Mouse (Mus musculus): ENCODE measurements around the gene Gnao1. TPM values are rescaled to one million over a fixed set of nuclear protein-coding genes. Genes with fewer than 3 reads are reported as not detected.

Gnao1 gene
- polyA plus RNA-seq, 1 experiment from 2014 or later, result not detected

DNA sequence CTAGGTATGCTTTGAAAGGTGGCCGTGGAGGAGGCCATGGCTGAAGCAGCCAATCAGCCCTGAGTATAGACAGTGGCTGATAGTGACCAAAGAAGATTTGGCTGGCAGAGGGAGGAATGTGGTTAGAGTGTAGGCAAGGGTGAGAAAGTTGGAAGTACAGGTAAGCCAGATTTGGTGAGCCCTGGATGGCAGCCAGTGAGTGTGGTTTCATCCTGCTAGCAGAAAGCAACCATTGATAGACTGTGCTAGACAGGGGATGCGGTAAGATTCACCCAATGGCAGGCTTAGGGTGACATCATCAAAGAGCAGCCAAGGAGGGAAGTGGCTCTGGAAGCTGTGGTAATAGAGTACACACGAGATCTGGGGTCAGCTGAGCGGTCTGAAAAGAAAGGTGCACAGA is 88.8 kb downstream of the Gnao1 start:
- 63% methylated on average over 4 of the region's 4 CpGs for WGBS (ENCODE audit: missing documents)

DNA sequence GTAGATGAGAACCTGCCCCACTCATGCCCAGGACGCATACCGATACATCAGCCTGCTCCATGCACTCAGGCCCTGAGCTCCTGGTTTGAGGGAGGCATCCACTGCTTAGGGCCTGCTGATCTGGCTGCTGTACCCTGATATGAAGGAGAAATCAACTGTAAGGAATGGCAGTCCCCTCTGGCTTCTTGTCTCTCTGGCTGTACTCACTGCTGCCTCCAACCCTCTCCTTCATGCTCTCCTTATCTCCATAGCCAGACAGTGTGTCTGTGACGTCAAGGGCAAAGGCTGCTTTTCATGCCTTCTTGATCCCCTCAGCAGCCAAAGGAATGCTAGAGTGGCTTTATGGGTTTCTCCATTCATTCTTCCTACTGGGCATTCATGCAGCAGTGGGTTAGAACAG is 92.3 kb downstream of the Gnao1 start:
- 92% methylated on average over 3 of the region's 3 CpGs for WGBS (ENCODE audit: missing documents)
- Histone ChIP-seq H3K4me3 (ENCODE audit: inconsistent target) (no peak overlapping the region), H3K79me2 (ENCODE audit: inconsistent target) (no peaks in the 10 kb centered on the region), H3K27ac (no peak overlapping the region), H3K36me3 (ENCODE audit: inconsistent target) (no peaks in the 10 kb centered on the region)

More for the DNA sequence above, 88.8 kb downstream of the Gnao1 start:
- Histone ChIP-seq H3K36me3 (ENCODE audit: inconsistent target) (no peaks in the 10 kb centered on the region), H3K79me2 (ENCODE audit: inconsistent target) (no peaks in the 10 kb centered on the region), H3K27ac (no peak overlapping the region), H3K4me3 (ENCODE audit: inconsistent target) (no peak overlapping the region)

DNA sequence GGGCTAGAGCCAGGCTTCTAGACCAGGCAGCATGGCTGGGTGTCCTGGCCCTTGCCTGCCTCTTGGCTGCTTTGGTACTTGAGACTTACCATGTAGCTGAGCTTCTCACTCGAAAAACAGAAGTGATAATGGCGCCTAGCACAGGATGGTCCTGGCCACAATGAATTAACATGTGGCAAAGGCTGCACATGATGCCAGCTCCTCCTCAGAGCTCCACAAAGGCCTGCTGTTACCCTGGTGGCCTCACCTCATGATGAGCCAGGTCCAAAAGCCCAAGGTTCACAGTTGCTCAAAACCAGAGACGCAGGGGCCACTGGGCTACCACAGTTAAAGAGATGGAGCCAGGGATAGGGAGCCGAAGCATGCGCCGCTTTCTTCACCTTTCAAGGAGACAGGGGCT is 97.2 kb downstream of the Gnao1 start:
- WGBS (ENCODE audit: missing documents), result 78% methylated on average over 6 of the region's 6 CpGs
- Histone ChIP-seq H3K27ac (no peak overlapping the region), H3K79me2 (ENCODE audit: inconsistent target) (no peaks in the 10 kb centered on the region), H3K4me3 (ENCODE audit: inconsistent target) (no peak overlapping the region), H3K36me3 (ENCODE audit: inconsistent target) (no peaks in the 10 kb centered on the region)

DNA sequence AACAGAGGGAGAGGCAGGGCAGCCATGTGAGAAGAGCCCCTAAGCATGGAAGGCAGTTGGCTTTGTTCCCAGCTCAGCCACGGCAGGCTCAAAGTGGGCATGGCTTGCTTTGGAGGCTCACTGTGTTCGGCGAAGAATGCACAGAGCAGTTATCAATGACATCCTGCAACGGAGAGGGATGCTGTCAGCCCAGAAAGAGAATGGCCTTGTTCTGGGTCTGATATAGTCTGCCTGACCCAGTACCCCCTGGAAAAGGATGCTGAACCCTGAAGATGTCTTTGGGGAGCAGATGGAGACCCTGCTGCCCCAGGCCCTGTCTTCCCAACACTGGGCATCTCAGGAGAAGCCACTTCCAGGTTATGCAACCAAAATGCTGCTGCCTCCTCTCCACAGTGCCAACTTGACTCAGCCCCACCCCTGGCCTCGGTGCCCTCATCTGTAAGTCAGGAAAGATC is 98.2 kb downstream of the Gnao1 start:
- no peak overlapping the region for H3K4me3 ChIP-seq (ENCODE audit: inconsistent target)
- H3K79me2 ChIP-seq (ENCODE audit: inconsistent target), result no peaks in the 10 kb centered on the region
- no peak overlapping the region for H3K27ac ChIP-seq
- WGBS (ENCODE audit: missing documents), result 65% methylated on average over 5 of the region's 5 CpGs
- no peaks in the 10 kb centered on the region for H3K36me3 ChIP-seq (ENCODE audit: inconsistent target)

DNA sequence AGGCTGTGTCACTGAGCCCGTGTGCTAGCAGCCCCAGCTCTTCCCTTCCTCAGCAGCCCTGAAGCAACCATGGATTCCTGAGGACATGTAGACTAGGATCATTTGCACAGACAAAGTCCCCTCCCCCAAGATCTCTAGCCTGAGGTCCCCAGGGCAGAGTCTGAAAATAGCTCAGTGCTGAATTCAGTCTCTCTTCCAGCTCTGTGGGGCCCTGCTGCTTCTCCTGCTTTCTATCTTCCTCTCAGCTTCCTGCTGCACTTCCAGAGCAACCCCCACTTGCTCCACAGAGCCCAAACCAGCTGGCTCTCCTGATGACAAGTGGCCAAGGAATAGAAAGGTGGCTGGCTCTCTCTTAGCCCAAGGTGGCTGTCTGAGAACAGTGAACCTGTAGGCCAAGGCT is 98.8 kb downstream of the Gnao1 start:
- Histone ChIP-seq H3K36me3 (ENCODE audit: inconsistent target) (no peaks in the 10 kb centered on the region), H3K79me2 (ENCODE audit: inconsistent target) (no peaks in the 10 kb centered on the region), H3K4me3 (ENCODE audit: inconsistent target) (no peak overlapping the region), H3K27ac (no peak overlapping the region)
- 45% methylated on average over 1 of the region's 1 CpGs for whole genome bisulfite sequencing (ENCODE audit: missing documents)

DNA sequence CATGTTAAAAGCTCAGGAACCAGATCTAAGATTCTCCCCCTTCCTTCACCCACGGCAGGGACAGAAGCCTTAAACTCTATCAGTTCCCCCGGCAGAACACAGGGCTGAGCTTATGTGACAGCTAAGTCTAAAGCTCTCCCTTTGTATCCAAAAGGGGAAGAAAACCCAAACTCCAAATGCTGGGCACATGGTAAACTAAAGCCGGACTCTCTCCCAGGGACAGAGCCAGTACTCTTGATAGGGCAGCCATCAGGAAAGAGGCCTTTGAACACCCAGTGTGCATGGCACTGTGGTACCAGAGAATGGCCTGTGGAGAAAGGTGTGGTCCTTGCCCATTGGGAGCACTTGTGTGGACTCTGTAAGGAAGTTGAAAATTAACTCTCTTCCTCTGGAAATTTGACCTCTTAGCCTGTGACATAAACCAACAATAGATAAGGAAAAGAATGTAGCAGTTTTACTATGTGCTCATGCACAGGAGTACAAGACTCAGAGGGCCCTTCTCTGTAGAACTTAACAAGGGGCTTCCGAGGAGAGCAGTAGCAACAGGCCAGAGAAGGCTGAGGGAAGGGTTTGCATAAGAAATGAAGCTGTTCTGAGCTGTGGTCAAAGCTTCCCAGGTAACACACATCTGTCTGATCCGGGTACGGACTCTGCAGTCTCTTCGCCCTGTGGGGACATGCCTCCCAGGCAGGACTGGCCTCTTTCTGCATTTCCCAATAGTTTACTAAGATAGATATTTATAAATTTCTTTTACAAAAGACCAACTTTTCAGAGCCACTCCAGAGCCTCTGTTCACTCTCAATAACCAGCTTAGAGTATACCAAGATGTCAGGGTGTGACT is 102.2 kb downstream of the Gnao1 start:
- Histone ChIP-seq H3K4me3 (ENCODE audit: inconsistent target) (no peak overlapping the region), H3K27ac (no peak overlapping the region), H3K36me3 (ENCODE audit: inconsistent target) (no peaks in the 10 kb centered on the region), H3K79me2 (ENCODE audit: inconsistent target) (no peaks in the 10 kb centered on the region)
- WGBS (ENCODE audit: missing documents), result 77% methylated on average over 7 of the region's 7 CpGs

DNA sequence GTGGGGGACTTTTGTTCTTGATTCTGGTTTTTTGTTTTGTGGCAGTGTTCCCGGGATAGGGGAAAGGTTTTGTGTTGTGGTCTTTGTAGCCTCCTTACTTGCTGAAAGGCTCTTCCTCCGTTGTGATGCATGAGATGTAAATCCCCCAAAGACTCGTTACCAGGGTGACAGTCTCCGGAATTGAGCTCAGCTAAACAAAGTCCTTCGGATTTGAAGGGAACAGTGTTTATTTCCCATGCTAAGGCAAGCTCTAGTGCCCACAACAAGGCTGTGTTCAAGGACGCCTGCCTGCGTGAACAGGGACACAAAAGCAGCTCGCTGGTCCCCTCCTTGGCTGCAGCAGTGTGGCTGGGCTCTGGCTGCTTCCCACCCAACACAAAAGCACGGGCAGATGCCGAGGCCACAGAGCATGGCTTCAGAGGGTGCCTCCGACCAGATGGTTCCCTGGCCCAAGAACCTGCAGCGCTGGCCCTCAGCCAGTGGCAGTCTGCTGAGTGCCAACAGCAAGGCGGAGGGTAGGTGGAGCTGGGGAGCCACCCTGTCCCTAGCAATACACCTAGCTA is 108.2 kb downstream of the Gnao1 start:
- Histone ChIP-seq H3K79me2 (ENCODE audit: inconsistent target) (no peaks in the 10 kb centered on the region), H3K4me3 (ENCODE audit: inconsistent target) (no peak overlapping the region), H3K36me3 (ENCODE audit: inconsistent target) (no peaks in the 10 kb centered on the region), H3K27ac (no peak overlapping the region)
- WGBS (ENCODE audit: missing documents), result 73% methylated on average over 13 of the region's 13 CpGs

DNA sequence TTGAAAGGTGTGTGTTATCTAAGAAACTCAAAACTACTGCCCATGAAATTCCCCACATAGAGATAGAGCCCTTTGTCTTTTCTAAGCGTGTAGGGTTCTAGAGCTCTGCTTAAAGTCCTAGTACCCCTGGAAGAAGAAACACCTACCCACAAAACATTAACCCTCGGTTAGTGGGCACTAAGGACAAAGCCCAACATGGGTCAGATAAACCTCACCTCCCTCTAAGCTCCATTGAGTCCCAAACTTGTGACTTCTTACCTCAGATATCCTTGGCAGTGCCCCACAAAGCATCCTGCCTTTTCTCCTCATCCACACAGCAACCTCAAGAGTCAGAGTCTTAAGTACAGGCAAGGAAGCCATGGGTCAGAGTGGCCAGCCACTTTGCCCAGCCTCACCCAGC is 108.8 kb downstream of the Gnao1 start:
- Histone ChIP-seq H3K36me3 (ENCODE audit: inconsistent target) (no peaks in the 10 kb centered on the region), H3K4me3 (ENCODE audit: inconsistent target) (no peak overlapping the region), H3K27ac (no peak overlapping the region), H3K79me2 (ENCODE audit: inconsistent target) (no peaks in the 10 kb centered on the region)
- WGBS (ENCODE audit: missing documents), result 63% methylated on average over 2 of the region's 2 CpGs

DNA sequence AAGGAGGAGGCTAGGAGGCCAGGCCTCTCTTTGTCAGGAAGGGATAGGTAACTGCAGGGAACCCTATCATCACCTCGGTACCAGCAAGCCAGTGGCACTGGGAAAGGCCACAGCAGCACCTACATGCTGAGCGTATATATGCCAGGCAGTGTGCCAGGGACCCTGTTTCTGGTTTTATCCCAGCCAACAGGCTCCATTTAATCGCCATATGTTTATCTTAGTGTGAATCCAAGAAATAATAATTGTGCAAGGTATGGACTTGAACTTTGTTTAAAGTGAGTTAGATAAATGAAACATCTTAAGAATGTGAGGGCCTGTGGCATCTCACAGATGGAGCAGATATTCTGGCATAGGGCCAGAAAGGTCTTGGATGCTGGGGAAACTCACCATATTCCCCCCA is 109.7 kb downstream of the Gnao1 start:
- Histone ChIP-seq H3K27ac (no peak overlapping the region), H3K36me3 (ENCODE audit: inconsistent target) (no peaks in the 10 kb centered on the region), H3K79me2 (ENCODE audit: inconsistent target) (no peaks in the 10 kb centered on the region), H3K4me3 (ENCODE audit: inconsistent target) (no peak overlapping the region)
- 98% methylated on average over 3 of the region's 3 CpGs for WGBS (ENCODE audit: missing documents)

DNA sequence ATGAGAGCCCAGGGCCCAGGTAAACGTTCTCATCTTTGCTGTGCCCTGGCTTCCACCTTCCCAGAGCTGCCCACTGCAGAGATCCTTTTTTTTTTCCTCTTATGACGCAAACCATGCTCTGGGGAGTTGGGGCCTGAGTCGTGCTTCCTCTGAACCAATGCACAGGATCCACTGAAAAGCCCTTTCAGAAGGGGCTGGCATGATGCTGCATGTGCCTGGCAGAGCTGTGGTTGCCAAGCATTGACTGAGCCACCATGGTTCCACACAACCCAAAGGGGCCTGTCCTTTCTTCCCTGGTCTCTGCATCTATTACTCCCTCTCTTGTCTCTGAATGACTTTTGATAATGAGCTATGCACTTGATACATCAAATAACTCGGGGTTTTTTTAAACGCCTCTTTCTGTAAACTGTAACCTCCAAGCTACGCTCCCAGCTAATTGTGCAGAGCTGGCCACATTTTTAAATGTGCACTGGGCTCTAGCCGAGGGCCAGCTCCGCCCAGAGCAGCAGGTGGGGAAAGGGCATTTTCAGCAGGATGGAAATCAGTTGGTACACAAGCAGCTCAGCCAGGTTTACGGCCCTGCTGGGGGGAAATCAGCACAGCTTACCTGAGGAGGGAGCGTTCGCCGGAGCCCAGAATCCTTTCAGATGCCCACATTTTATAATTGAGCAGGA is 110.3 kb downstream of the Gnao1 start:
- Histone ChIP-seq H3K36me3 (ENCODE audit: inconsistent target) (no peaks in the 10 kb centered on the region), H3K79me2 (ENCODE audit: inconsistent target) (no peaks in the 10 kb centered on the region), H3K4me3 (ENCODE audit: inconsistent target) (no peak overlapping the region), H3K27ac (no peak overlapping the region)
- WGBS (ENCODE audit: missing documents), result 82% methylated on average over 12 of the region's 12 CpGs

DNA sequence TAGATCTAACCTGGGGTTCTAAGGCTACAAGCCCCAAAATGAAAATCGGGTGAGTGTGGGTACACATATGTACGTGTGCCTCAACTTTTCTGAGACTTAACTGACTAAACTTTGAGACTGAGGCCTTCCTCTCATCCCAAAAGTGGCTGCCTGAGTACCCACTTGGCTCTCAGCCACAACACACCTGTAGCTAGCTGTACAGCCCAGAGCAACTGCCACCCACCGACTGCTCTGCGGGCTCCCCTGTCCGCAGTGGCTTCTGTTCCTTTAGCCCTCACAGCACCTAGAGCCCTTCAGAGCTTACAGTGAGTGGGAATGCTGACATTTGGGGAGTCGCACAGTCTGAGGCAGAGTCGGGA is 110.8 kb downstream of the Gnao1 start:
- Histone ChIP-seq H3K36me3 (ENCODE audit: inconsistent target) (no peaks in the 10 kb centered on the region), H3K4me3 (ENCODE audit: inconsistent target) (no peak overlapping the region), H3K79me2 (ENCODE audit: inconsistent target) (no peaks in the 10 kb centered on the region), H3K27ac (no peak overlapping the region)
- 97% methylated on average over 7 of the region's 7 CpGs for WGBS (ENCODE audit: missing documents)

DNA sequence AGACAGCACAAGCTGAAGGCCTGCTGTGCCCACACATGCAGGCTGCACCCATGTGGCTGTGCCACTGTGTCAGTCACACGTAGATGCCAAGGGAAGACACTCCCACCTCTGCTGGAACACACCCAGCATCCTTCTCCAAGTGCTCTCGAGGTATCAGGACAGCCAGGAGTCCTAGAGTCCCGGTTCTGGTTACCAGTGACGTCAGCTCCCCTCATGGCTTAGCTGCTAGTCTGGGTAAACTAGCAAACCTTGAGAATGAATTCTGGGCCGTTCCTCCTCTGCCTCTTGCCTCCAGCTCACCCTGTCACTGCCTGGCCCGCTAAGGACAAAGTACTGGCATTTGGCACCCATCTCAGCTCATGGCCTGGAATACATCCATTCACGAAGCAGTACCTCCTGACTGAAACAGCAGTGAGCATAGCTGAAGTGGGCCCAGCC is 114.2 kb downstream of the Gnao1 start:
- no peaks in the 10 kb centered on the region for H3K36me3 ChIP-seq (ENCODE audit: inconsistent target)
- no peaks in the 10 kb centered on the region for H3K79me2 ChIP-seq (ENCODE audit: inconsistent target)
- no peak overlapping the region for H3K4me3 ChIP-seq (ENCODE audit: inconsistent target)
- 90% methylated on average over 7 of the region's 7 CpGs for WGBS (ENCODE audit: missing documents)
- no peak overlapping the region for H3K27ac ChIP-seq

DNA sequence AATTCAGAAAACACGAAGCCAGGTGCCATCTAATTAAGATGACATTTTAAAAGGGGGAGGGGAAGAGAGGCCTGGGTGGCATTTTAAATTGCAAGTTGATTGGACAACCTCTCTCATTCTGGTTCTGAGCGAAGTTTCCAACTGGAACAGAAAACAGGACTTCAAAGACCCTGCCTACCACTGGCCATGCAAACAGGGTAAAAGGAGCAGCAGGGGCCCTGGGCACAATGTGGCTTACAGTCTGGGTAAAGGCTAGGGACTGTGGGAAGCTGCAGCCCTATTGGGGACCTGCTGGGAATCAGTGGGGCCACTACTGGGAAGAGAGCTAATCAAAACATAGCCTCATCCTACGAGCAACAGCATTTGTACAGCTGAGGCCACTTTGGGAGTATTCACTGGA is 115.7 kb downstream of the Gnao1 start:
- no peak overlapping the region for H3K4me3 ChIP-seq (ENCODE audit: inconsistent target)
- H3K36me3 ChIP-seq (ENCODE audit: inconsistent target), result no peaks in the 10 kb centered on the region
- 63% methylated on average over 3 of the region's 3 CpGs for WGBS (ENCODE audit: missing documents)
- H3K27ac ChIP-seq, result no peak overlapping the region
- H3K79me2 ChIP-seq (ENCODE audit: inconsistent target), result no peaks in the 10 kb centered on the region

DNA sequence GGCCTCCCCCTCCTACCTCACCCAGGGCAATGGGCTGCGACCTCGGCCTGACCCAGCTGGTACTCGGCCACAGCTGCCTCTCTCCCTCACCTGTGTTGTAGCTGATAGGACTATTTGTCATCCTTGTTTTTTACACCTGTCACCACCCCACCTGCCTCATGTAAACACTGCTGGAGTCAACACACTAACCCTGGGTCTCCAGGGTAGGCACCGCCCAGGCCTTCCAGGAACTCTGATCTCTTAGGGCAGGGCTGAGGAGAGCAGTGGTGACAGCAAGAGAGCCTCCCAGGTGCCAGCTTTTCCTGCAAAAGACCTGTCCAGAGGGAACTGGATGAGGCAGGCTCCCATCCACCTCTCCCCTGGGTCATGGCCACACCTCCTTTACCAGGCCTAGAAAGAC is 119.5 kb downstream of the Gnao1 start:
- Histone ChIP-seq H3K79me2 (ENCODE audit: inconsistent target) (no peaks in the 10 kb centered on the region), H3K27ac (no peak overlapping the region), H3K36me3 (ENCODE audit: inconsistent target) (no peaks in the 10 kb centered on the region), H3K4me3 (ENCODE audit: inconsistent target) (no peak overlapping the region)
- WGBS (ENCODE audit: missing documents), result 91% methylated on average over 4 of the region's 4 CpGs

DNA sequence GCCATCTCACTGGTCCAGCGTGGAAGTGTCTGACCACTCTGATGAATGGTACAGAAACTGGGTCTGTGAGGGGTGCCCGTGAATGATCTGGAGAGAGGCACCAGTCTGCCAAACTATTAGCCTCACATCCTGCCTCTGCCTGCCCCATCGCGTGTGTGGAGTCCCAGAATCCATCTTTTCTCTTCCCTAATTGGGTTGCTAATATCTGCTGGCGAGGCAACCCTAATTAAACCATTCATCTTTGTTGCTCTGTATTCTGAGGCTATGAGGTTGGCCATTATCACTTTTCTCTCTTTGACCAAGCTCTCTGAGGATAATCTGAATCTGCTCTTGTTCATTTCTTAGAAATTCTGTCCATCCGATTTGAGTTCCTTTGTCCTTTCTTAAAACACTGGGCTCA is 121.6 kb downstream of the Gnao1 start:
- H3K27ac ChIP-seq, result no peak overlapping the region
- H3K4me3 ChIP-seq (ENCODE audit: inconsistent target), result no peak overlapping the region
- no peaks in the 10 kb centered on the region for H3K79me2 ChIP-seq (ENCODE audit: inconsistent target)
- WGBS (ENCODE audit: missing documents), result 94% methylated on average over 6 of the region's 6 CpGs
- no peaks in the 10 kb centered on the region for H3K36me3 ChIP-seq (ENCODE audit: inconsistent target)

Data from macrophage (primary cell).